Mouse (Mus musculus): ENCODE measurements around the gene Yy1. TPM values are rescaled to one million over a fixed set of nuclear protein-coding genes. Genes with fewer than 3 reads are reported as not detected.

The Yy1 gene
- polyA plus RNA-seq, 1 experiment, result 6.9 TPM

DNA sequence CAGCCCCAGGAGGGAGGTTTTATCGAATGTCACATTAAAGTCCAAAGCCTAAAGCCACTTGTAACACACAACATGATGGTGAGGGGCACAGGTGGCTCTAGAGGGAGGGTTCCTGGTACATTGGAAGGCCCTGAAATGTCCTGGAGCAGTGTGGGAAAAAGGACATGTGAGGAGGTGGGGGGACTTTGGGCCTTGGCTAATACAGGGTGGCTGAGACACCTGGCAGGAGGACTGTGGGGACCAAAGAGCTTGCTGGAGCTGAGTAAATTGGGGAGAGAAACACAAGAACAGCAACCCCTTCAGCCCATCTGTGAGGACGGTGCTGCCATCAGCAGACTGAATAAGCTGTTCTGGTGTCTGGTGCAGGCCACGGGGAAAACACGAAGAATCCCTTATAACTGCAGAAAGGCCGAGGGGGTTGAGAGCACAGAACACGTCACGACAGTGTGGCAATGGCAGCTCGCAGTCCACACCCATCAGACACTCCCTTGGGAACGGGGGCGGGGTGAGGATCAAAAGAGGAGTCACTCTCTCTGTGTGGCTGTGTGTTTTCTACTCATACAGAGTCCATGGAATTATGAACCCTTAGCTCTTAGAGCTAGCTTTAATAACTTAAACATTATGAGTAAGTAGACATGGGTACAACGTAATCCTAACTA is 24.4 kb upstream of the Yy1 start:
- H3K4me1 ChIP-seq (ENCODE audit: control insufficient read depth, insufficient read depth, low read length), result peaks cover 10% of the 10 kb centered on the region
- no peaks in the 10 kb centered on the region for H3K36me3 ChIP-seq (ENCODE audit: control insufficient read depth, insufficient read depth, low read length)
- H3K4me3 ChIP-seq (ENCODE audit: control insufficient read depth, low read depth, low read length), result no peak overlapping the region
- no peaks in the 10 kb centered on the region for H3K27me3 ChIP-seq (ENCODE audit: control insufficient read depth, insufficient read depth, low read length)
- no peak overlapping the region for H3K27ac ChIP-seq (ENCODE audit: control insufficient read depth, insufficient read depth, low read depth, low read length)
- no peak for TF ChIP-seq CTCF (IDR thresholded peaks at IDR 0.05; ENCODE audit: control insufficient read depth, insufficient read depth, insufficient replicate concordance, low read depth, low read length)
- no peak for TF ChIP-seq POLR2A (IDR thresholded peaks at IDR 0.05; ENCODE audit: control insufficient read depth, low read depth, low read length)

DNA sequence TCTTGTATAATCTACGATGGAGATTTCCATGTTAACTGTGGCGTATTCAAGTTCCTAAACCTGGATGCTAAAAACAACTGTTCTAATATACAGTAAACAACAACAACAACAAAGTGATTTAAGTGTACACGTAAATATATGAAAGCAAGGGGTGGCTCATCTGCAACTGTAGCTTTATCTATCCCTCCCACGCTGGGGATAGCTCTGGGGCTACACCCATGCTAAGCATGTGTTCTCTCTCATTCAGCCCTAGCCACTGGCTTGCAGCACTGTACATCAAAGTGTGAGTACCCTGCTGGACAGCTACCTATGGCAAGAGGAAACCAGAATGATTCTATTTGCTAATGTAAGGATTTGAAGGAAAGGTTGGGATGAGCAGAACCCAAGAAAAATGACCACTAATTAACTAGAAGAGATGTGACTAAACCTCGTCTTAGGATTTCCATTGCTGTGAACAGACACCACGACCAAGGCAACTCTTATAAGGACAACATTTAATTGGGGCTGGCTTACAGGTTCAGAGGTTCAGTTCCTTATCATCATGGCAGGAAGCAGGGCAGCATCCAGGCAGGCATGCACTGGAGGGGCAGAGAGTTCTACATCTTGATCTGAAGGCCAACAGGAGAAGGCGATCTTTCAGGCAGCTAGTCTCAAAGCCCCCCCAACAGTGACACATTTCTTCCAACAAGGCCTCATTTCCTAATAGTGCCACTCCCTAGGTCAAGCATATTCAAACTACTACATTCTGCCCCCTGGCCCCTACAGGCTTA is 12.5 kb upstream of the Yy1 start:
- no peak overlapping the region for H3K27ac ChIP-seq (ENCODE audit: control insufficient read depth, insufficient read depth, low read depth, low read length)
- no peaks in the 10 kb centered on the region for H3K27me3 ChIP-seq (ENCODE audit: control insufficient read depth, insufficient read depth, low read length)
- no peak for TF ChIP-seq CTCF (IDR thresholded peaks at IDR 0.05; ENCODE audit: control insufficient read depth, insufficient read depth, insufficient replicate concordance, low read depth, low read length)
- TF ChIP-seq POLR2A (IDR thresholded peaks at IDR 0.05; ENCODE audit: control insufficient read depth, low read depth, low read length), result no peak
- H3K36me3 ChIP-seq (ENCODE audit: control insufficient read depth, insufficient read depth, low read length), result no peaks in the 10 kb centered on the region
- no peaks in the 10 kb centered on the region for H3K4me1 ChIP-seq (ENCODE audit: control insufficient read depth, insufficient read depth, low read length)
- no peak overlapping the region for H3K4me3 ChIP-seq (ENCODE audit: control insufficient read depth, low read depth, low read length)

DNA sequence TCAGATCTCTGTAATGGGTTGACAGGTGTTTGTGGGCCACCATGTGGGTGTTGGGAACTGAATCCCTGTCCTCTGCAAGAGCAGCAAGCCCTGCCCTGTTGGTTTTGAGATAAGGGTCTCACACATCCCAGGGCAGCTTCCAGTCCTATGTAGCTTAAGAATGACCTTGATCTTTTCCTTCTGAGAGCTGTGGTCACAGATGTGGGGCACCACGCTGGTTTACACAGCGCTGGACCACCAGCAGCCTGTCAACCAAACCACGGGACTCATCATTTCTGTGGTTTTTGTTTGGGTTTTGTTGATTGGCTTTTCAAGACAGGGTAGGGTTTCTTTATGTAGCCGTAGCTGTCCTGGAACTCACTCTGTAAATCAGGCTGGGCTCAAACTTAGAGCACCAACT is 7.6 kb upstream of the Yy1 start:
- no peak for TF ChIP-seq POLR2A (IDR thresholded peaks at IDR 0.05; ENCODE audit: control insufficient read depth, low read depth, low read length)
- no peak for TF ChIP-seq CTCF (IDR thresholded peaks at IDR 0.05; ENCODE audit: control insufficient read depth, insufficient read depth, insufficient replicate concordance, low read depth, low read length)
- H3K36me3 ChIP-seq (ENCODE audit: control insufficient read depth, insufficient read depth, low read length), result no peaks in the 10 kb centered on the region
- no peaks in the 10 kb centered on the region for H3K27me3 ChIP-seq (ENCODE audit: control insufficient read depth, insufficient read depth, low read length)
- no peak overlapping the region for H3K27ac ChIP-seq (ENCODE audit: control insufficient read depth, insufficient read depth, low read depth, low read length)
- no peaks in the 10 kb centered on the region; the same call in 1 of the 2 replicates for H3K4me1 ChIP-seq (ENCODE audit: control insufficient read depth, insufficient read depth, low read length)
- no peak overlapping the region for H3K4me3 ChIP-seq (ENCODE audit: control insufficient read depth, low read depth, low read length)

DNA sequence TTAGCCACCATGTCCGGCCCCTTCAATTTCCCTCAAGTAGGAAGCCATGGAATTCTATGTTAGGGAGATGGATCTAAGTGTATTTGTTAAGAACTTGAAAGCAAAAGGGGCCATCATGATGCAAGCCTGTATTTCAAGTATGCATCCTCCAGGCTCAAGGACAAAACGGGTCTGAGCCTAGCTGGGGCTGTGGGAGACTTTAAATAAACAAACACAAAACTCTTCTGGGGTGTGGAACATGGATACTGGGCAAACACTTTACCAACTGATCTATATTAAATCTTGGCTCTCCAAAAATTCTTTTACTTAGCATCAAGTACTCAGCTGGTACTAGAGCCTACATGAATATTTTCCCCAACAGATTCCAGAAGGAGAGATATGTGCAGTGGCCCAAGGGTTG is 5.4 kb upstream of the Yy1 start:
- no peak overlapping the region for H3K4me3 ChIP-seq (ENCODE audit: control insufficient read depth, low read depth, low read length)
- peaks cover 2% of the 10 kb centered on the region; the same call in 1 of the 2 replicates for H3K4me1 ChIP-seq (ENCODE audit: control insufficient read depth, insufficient read depth, low read length)
- no peak overlapping the region for H3K27ac ChIP-seq (ENCODE audit: control insufficient read depth, insufficient read depth, low read depth, low read length)
- TF ChIP-seq CTCF (IDR thresholded peaks at IDR 0.05; ENCODE audit: control insufficient read depth, insufficient read depth, insufficient replicate concordance, low read depth, low read length) (no peak), POLR2A (IDR thresholded peaks at IDR 0.05; ENCODE audit: control insufficient read depth, low read depth, low read length) (no peak)
- H3K36me3 ChIP-seq (ENCODE audit: control insufficient read depth, insufficient read depth, low read length), result no peaks in the 10 kb centered on the region
- H3K27me3 ChIP-seq (ENCODE audit: control insufficient read depth, insufficient read depth, low read length), result no peaks in the 10 kb centered on the region

DNA sequence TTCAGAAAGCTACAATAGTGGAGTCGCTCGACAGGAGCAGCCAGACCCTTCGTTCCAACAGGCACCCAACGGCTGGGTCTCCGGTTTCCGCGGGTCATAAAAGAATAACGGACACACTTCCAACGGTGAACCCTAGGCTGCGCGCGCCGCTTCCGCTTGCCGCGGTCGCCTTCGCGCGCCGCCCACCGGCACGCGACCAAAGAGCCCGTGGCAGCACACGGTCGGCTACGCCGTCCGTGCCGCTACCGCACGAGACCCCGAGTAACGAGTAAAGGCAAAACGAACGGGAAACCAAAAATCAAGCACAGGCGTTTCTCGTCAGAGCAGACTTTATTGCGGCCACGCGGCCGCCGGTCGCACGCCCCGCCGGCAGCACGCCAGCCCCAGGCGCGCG is 624 bp upstream of the Yy1 start:
- H3K4me3 ChIP-seq (ENCODE audit: control insufficient read depth, low read depth, low read length), result peak overlapping the region; percentile 95
- H3K27me3 ChIP-seq (ENCODE audit: control insufficient read depth, insufficient read depth, low read length), result no peaks in the 10 kb centered on the region
- no peaks in the 10 kb centered on the region for H3K36me3 ChIP-seq (ENCODE audit: control insufficient read depth, insufficient read depth, low read length)
- TF ChIP-seq CTCF (IDR thresholded peaks at IDR 0.05; ENCODE audit: control insufficient read depth, insufficient read depth, insufficient replicate concordance, low read depth, low read length), result no peak
- peak; percentile 61 for TF ChIP-seq POLR2A (IDR thresholded peaks at IDR 0.05; ENCODE audit: control insufficient read depth, low read depth, low read length)
- H3K27ac ChIP-seq (ENCODE audit: control insufficient read depth, insufficient read depth, low read depth, low read length), result peak overlapping the region; percentile 90
- H3K4me1 ChIP-seq (ENCODE audit: control insufficient read depth, insufficient read depth, low read length), result peaks cover 4% of the 10 kb centered on the region; the same call in 1 of the 2 replicates

DNA sequence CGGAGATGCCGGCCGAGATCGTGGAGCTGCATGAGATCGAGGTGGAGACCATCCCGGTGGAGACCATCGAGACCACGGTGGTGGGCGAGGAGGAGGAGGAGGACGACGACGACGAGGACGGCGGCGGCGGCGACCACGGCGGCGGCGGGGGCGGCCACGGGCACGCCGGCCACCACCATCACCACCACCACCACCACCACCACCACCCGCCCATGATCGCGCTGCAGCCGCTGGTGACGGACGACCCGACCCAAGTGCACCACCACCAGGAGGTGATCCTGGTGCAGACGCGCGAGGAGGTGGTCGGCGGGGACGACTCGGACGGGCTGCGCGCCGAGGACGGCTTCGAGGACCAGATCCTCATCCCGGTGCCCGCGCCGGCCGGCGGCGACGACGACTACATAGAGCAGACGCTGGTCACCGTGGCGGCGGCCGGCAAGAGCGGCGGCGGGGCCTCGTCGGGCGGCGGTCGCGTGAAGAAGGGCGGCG is 724 bp downstream of the Yy1 start:
- peaks cover 4% of the 10 kb centered on the region; the same call in 1 of the 2 replicates for H3K4me1 ChIP-seq (ENCODE audit: control insufficient read depth, insufficient read depth, low read length)
- no peaks in the 10 kb centered on the region for H3K27me3 ChIP-seq (ENCODE audit: control insufficient read depth, insufficient read depth, low read length)
- H3K4me3 ChIP-seq (ENCODE audit: control insufficient read depth, low read depth, low read length), result peak overlapping the region; percentile 91
- no peak for TF ChIP-seq POLR2A (IDR thresholded peaks at IDR 0.05; ENCODE audit: control insufficient read depth, low read depth, low read length)
- TF ChIP-seq CTCF (IDR thresholded peaks at IDR 0.05; ENCODE audit: control insufficient read depth, insufficient read depth, insufficient replicate concordance, low read depth, low read length), result no peak
- peak overlapping the region; percentile 94 for H3K27ac ChIP-seq (ENCODE audit: control insufficient read depth, insufficient read depth, low read depth, low read length)
- H3K36me3 ChIP-seq (ENCODE audit: control insufficient read depth, insufficient read depth, low read length), result no peaks in the 10 kb centered on the region

DNA sequence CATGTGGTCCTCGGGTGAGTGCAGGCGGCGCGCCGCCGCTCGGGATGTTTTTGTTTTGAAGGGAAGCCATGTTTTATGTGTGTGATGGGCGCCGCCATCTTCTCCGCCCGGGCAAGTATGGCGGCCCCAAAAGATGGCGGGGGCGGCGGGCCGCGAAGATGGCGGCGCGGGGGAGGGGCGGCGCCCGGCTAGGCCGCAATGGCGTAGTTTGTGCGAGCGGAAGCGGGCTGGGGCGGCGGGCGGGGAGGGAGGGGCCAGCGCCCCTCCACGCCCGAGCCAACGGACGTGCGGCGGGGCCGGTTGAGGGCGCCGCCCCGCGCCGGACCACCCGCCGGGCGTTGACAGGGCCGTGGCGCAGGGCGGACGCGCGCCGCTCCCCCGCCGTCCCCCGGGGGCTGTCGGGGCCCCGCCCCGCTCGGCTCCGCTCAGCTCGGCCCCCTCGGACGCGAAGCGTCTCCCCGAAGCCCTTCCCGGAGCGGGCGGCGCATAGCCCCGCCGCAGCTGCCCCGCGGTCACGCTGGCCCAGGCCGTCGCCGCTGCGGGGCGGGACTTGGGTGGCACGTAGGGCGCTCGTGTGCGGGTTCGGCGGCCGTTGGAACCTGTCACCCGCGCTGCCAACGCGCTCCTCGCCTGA is 1.4 kb downstream of the Yy1 start:
- Histone ChIP-seq H3K4me1 (ENCODE audit: control insufficient read depth, insufficient read depth, low read length) (peaks cover 4% of the 10 kb centered on the region; the same call in 1 of the 2 replicates), H3K36me3 (ENCODE audit: control insufficient read depth, insufficient read depth, low read length) (no peaks in the 10 kb centered on the region)
- TF ChIP-seq POLR2A (IDR thresholded peaks at IDR 0.05; ENCODE audit: control insufficient read depth, low read depth, low read length) (peak; percentile 58), CTCF (IDR thresholded peaks at IDR 0.05; ENCODE audit: control insufficient read depth, insufficient read depth, insufficient replicate concordance, low read depth, low read length) (no peak)

More for the DNA sequence above, 1.4 kb downstream of the Yy1 start:
- Histone ChIP-seq H3K27ac (ENCODE audit: control insufficient read depth, insufficient read depth, low read depth, low read length) (peak overlapping the region; percentile 94), H3K27me3 (ENCODE audit: control insufficient read depth, insufficient read depth, low read length) (no peaks in the 10 kb centered on the region), H3K4me3 (ENCODE audit: control insufficient read depth, low read depth, low read length) (peak overlapping the region; percentile 91)
